Mouse (Mus musculus) ovary, adult 18-20 months (tissue): ENCODE measurements around the gene Cyp2c38.
"Not testable (repeated sequence)": the region's sequence is repeated elsewhere in the genome, so short reads cannot be mapped to it uniquely, and the experiment has no call there.

Experiments used
- DNase-seq: peaks from one replicate; pipeline ENCODE4 v3.0.0; 2022; ENCODE audit warnings: low spot score, mixed read lengths

Gene Cyp2c38

GRCm38 (mm10) chr19:39462941-39463340 lies at the start of gene Cyp2c38:
TSS of gene Cyp2c38 (minus strand) at chr19:39463075.
- DNase-seq, result no peak

GRCm38 (mm10) chr19:39510534-39510933 lies 47.7 kb upstream of the Cyp2c38 start, which contains the start of gene Cyp2c39:
TSS of gene Cyp2c39 (plus strand) at chr19:39510862.
- no peak for DNase-seq

- no peak for DNase-seq
These were observed 46.7 kb upstream of the Cyp2c38 start for GRCm38 (mm10) chr19:39509533-39509932.

GRCm38 (mm10) chr19:39506341-39506740 lies 43.5 kb upstream of the Cyp2c38 start:
- DNase-seq, result no peak

GRCm38 (mm10) chr19:39483961-39484360 lies 21.1 kb upstream of the Cyp2c38 start:
- DNase-seq, result not testable (repeated sequence)

- no peak for DNase-seq
These were observed 1.0 kb upstream of the Cyp2c38 start for GRCm38 (mm10) chr19:39463923-39464322.
